Mouse (Mus musculus): ENCODE measurements around the gene Ccdc114. TPM values are rescaled to one million over a fixed set of nuclear protein-coding genes. Genes with fewer than 3 reads are reported as not detected.
A peak's percentile ranks its signal among the peaks of the same experiment; 100 is the strongest.
"Not testable (repeated sequence)": the region's sequence is repeated elsewhere in the genome, so short reads cannot be mapped to it uniquely, and the experiment has no call there.

Gene Ccdc114
- polyA plus RNA-seq, 1 experiment from 2014 or later = 2.3 TPM

- 81% methylated on average over 9 of the region's 9 CpGs for WGBS
- no peaks in the 10 kb centered on the region for H3K36me3 ChIP-seq (ENCODE audit: control insufficient read depth, insufficient read depth, low read length)
- H3K4me2 ChIP-seq (replicated peaks; ENCODE audit: low read depth) = no peak overlapping the region
- H3K9me3 ChIP-seq (ENCODE audit: control insufficient read depth, low read length) = no peaks in the 10 kb centered on the region
- H3K27ac ChIP-seq (replicated peaks) = no peak overlapping the region
- H3K4me1 ChIP-seq (replicated peaks; ENCODE audit: control insufficient read depth, insufficient read depth) = no peaks in the 10 kb centered on the region
- ATAC-seq (ENCODE audit: low FRiP score, low TSS enrichment) = no peak
- TF ChIP-seq CTCF (IDR thresholded peaks at IDR 0.05; ENCODE audit: low read depth) (no peak), EP300 (optimal IDR thresholded peaks at IDR 0.05) (no peak)
- H3K27me3 ChIP-seq (ENCODE audit: control insufficient read depth, insufficient read depth, low read length) = no peaks in the 10 kb centered on the region
- H3K9ac ChIP-seq (ENCODE audit: low read length) = no peak overlapping the region
- DNase-seq (ENCODE audit: low spot score) = no peak
- H3K4me3 ChIP-seq (ENCODE audit: low read depth, low read length) = no peak overlapping the region
Measured at GRCm38 (mm10) chr7:45941986-45942385, 18.1 kb downstream of the Ccdc114 start.

- not testable (repeated sequence) for DNase-seq (ENCODE audit: low spot score); H3K27me3 ChIP-seq (ENCODE audit: control insufficient read depth, insufficient read depth, low read length); H3K4me3 ChIP-seq (ENCODE audit: low read depth, low read length); H3K27ac ChIP-seq (replicated peaks); H3K9me3 ChIP-seq (ENCODE audit: control insufficient read depth, low read length); H3K36me3 ChIP-seq (ENCODE audit: control insufficient read depth, insufficient read depth, low read length); H3K4me2 ChIP-seq (replicated peaks; ENCODE audit: low read depth); H3K9ac ChIP-seq (ENCODE audit: low read length); H3K4me1 ChIP-seq (replicated peaks; ENCODE audit: control insufficient read depth, insufficient read depth); ATAC-seq (ENCODE audit: low FRiP score, low TSS enrichment)
- 78% methylated on average over 1 of the region's 1 CpGs for whole genome bisulfite sequencing
- TF ChIP-seq CTCF (IDR thresholded peaks at IDR 0.05; ENCODE audit: low read depth) = peak; percentile 65
Measured at GRCm38 (mm10) chr7:45943280-45943679, 19.4 kb downstream of the Ccdc114 start.

DNA sequence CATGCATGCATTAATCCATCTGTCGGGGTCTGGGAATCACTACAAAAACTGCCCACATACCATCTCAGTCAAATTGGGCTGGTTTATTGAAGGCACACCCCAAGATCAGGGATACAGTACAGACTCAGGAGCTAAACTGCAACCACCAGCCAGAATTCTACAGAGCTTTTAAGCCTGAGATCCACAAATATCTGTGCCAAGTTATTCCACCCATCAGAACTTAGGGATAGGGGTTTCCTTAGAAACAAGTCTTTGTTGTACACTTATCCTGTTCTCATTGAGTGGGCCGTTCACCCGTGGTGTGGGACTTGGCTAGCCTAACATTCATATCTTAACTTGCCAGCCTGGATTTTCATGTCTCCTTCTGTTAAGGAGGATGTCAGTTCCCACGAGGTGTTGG is 25.2 kb downstream of the Ccdc114 start:
- Histone ChIP-seq H3K4me1 (replicated peaks; ENCODE audit: control insufficient read depth, insufficient read depth) (no peaks in the 10 kb centered on the region), H3K27me3 (ENCODE audit: control insufficient read depth, insufficient read depth, low read length) (no peaks in the 10 kb centered on the region), H3K4me2 (replicated peaks; ENCODE audit: low read depth) (no peak overlapping the region), H3K36me3 (ENCODE audit: control insufficient read depth, insufficient read depth, low read length) (no peaks in the 10 kb centered on the region), H3K9ac (ENCODE audit: low read length) (no peak overlapping the region), H3K4me3 (ENCODE audit: low read depth, low read length) (no peak overlapping the region), H3K27ac (replicated peaks) (no peak overlapping the region), H3K9me3 (ENCODE audit: control insufficient read depth, low read length) (no peaks in the 10 kb centered on the region)
- ATAC-seq (ENCODE audit: low FRiP score, low TSS enrichment) (no peak), DNase-seq (ENCODE audit: low spot score) (no peak)
- no peak for TF ChIP-seq EP300 (optimal IDR thresholded peaks at IDR 0.05)
- no peak for TF ChIP-seq CTCF (IDR thresholded peaks at IDR 0.05; ENCODE audit: low read depth)
- WGBS = 71% methylated on average over 4 of the region's 4 CpGs

GRCm38 (mm10) chr7:45956611-45957010 is 32.7 kb downstream of the Ccdc114 start:
- no peaks in the 10 kb centered on the region for H3K9me3 ChIP-seq (ENCODE audit: control insufficient read depth, low read length)
- H3K9ac ChIP-seq (ENCODE audit: low read length) = no peak overlapping the region
- no peaks in the 10 kb centered on the region for H3K36me3 ChIP-seq (ENCODE audit: control insufficient read depth, insufficient read depth, low read length)
- no peaks in the 10 kb centered on the region for H3K27me3 ChIP-seq (ENCODE audit: control insufficient read depth, insufficient read depth, low read length)
- WGBS = 54% methylated on average over 4 of the region's 4 CpGs
- ATAC-seq (ENCODE audit: low FRiP score, low TSS enrichment) (no peak), DNase-seq (ENCODE audit: low spot score) (no peak)
- H3K27ac ChIP-seq (replicated peaks) = no peak overlapping the region
- H3K4me3 ChIP-seq (ENCODE audit: low read depth, low read length) = no peak overlapping the region
- TF ChIP-seq CTCF (IDR thresholded peaks at IDR 0.05; ENCODE audit: low read depth) (no peak), EP300 (optimal IDR thresholded peaks at IDR 0.05) (no peak)
- no peaks in the 10 kb centered on the region for H3K4me1 ChIP-seq (replicated peaks; ENCODE audit: control insufficient read depth, insufficient read depth)
- no peak overlapping the region for H3K4me2 ChIP-seq (replicated peaks; ENCODE audit: low read depth)

DNA sequence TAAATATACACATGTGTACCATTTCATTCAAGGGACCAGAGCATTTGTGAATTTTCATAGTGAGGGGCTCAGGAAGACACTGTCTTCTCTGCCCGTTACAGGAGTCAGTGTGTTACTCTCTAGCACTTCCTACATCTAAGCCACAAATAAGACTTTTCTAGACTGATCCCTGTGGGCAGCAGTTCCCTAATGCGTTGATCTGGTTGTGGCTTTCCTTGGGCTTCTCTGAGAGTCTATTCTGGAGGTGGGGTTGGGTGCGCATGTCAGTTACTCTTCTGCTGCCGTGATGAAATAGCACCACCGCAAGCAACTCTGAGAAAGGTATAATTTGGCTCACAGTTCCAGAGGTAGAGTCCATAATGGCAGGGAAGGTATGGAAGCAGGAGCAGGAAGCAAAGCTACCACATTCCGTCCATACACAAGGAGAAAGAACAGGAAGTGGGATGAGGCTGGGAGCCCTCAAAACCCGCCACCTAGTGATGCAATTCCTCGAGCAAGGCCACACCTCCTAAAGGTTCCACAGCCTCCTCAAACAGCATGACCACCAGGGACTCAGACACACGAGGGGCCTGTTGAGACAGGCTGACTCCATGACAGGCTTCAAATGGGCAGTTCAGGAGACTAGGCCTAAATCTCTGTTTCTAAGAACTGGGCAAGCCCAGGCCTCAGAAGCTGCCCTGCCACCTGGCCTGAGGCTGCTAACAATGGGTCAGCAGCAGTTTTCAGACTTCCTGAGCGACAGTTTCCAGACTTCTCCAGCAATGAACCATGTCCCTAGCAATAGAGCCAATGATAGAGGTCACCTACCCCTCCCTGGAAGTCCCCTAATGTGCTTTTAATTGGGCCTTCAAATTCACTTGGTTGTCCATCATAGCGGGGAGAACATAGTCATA is 48.2 kb downstream of the Ccdc114 start:
- H3K27me3 ChIP-seq (ENCODE audit: control insufficient read depth, insufficient read depth, low read length) = no peaks in the 10 kb centered on the region
- ATAC-seq (ENCODE audit: low FRiP score, low TSS enrichment) = no peak
- TF ChIP-seq EP300 (optimal IDR thresholded peaks at IDR 0.05) (no peak), CTCF (IDR thresholded peaks at IDR 0.05; ENCODE audit: low read depth) (no peak)
- H3K4me1 ChIP-seq (replicated peaks; ENCODE audit: control insufficient read depth, insufficient read depth) = no peaks in the 10 kb centered on the region
- H3K9me3 ChIP-seq (ENCODE audit: control insufficient read depth, low read length) = no peaks in the 10 kb centered on the region
- H3K36me3 ChIP-seq (ENCODE audit: control insufficient read depth, insufficient read depth, low read length) = no peaks in the 10 kb centered on the region
- no peak overlapping the region for H3K9ac ChIP-seq (ENCODE audit: low read length)
- H3K27ac ChIP-seq (replicated peaks) = no peak overlapping the region
- no peak overlapping the region for H3K4me3 ChIP-seq (ENCODE audit: low read depth, low read length)
- WGBS = 76% methylated on average over 11 of the region's 11 CpGs
- no peak overlapping the region for H3K4me2 ChIP-seq (replicated peaks; ENCODE audit: low read depth)
- DNase-seq (ENCODE audit: low spot score) = no peak

GRCm38 (mm10) chr7:45973271-45973687 is 49.4 kb downstream of the Ccdc114 start:
- Histone ChIP-seq H3K9ac (ENCODE audit: low read length) (no peak overlapping the region), H3K4me2 (replicated peaks; ENCODE audit: low read depth) (no peak overlapping the region), H3K27me3 (ENCODE audit: control insufficient read depth, insufficient read depth, low read length) (no peaks in the 10 kb centered on the region), H3K9me3 (ENCODE audit: control insufficient read depth, low read length) (no peaks in the 10 kb centered on the region), H3K4me1 (replicated peaks; ENCODE audit: control insufficient read depth, insufficient read depth) (no peaks in the 10 kb centered on the region), H3K36me3 (ENCODE audit: control insufficient read depth, insufficient read depth, low read length) (no peaks in the 10 kb centered on the region), H3K27ac (replicated peaks) (no peak overlapping the region), H3K4me3 (ENCODE audit: low read depth, low read length) (no peak overlapping the region)
- TF ChIP-seq CTCF (IDR thresholded peaks at IDR 0.05; ENCODE audit: low read depth) (no peak), EP300 (optimal IDR thresholded peaks at IDR 0.05) (no peak)
- no peak for DNase-seq (ENCODE audit: low spot score)
- ATAC-seq (ENCODE audit: low FRiP score, low TSS enrichment) = no peak; the same call in 1 of the 2 replicates
- WGBS = 76% methylated on average over 6 of the region's 6 CpGs
